Mouse (Mus musculus): ENCODE measurements at regions not wholly inside any gene's neighbourhood (a gene's known extent, or its start where the extent isn't known, plus 50 kb on each side); places are given as distances from the start of the nearest gene placed in this dataset.
A peak's percentile ranks its signal among the peaks of the same experiment; 100 is the strongest.
"Not testable (repeated sequence)": the region's sequence is repeated elsewhere in the genome, so short reads cannot be mapped to it uniquely, and the experiment has no call there.

- DNase-seq, result no peak
Observed at GRCm38 (mm10) chr7:58310096-58310495, 345.9 kb upstream of the Atp10a start.

GRCm38 (mm10) chr7:58322381-58322780 is 333.6 kb upstream of the Atp10a start:
- no peak for DNase-seq

GRCm38 (mm10) chr7:58367384-58367783 is 288.6 kb upstream of the Atp10a start:
- no peak for DNase-seq

- no peak for DNase-seq
Observed at GRCm38 (mm10) chr7:58383401-58383800, 272.6 kb upstream of the Atp10a start.

GRCm38 (mm10) chr7:58388326-58388725 is 267.6 kb upstream of the Atp10a start:
- no peak for DNase-seq

- no peak for DNase-seq
Observed at GRCm38 (mm10) chr7:58392391-58393115, 263.4 kb upstream of the Atp10a start.

GRCm38 (mm10) chr7:58397992-58398391 is 258.0 kb upstream of the Atp10a start:
- no peak for DNase-seq

- DNase-seq, result no peak
Observed at GRCm38 (mm10) chr7:58398558-58399144, 257.3 kb upstream of the Atp10a start.

- DNase-seq, result peak; percentile 97
Observed at GRCm38 (mm10) chr7:58399145-58399604, 256.8 kb upstream of the Atp10a start.

GRCm38 (mm10) chr7:58399651-58400050 is 256.3 kb upstream of the Atp10a start:
- DNase-seq, result no peak

GRCm38 (mm10) chr7:58400594-58400993 is 255.4 kb upstream of the Atp10a start:
- no peak for DNase-seq

- no peak for DNase-seq
Observed at GRCm38 (mm10) chr7:58436888-58437625, 218.9 kb upstream of the Atp10a start.

GRCm38 (mm10) chr7:58442535-58443184 is 213.3 kb upstream of the Atp10a start:
- DNase-seq, result no peak

- no peak for DNase-seq
Observed at GRCm38 (mm10) chr7:58443297-58443696, 212.7 kb upstream of the Atp10a start.

GRCm38 (mm10) chr7:58445781-58446180 is 210.2 kb upstream of the Atp10a start:
- no peak for DNase-seq

- DNase-seq, result no peak
Observed at GRCm38 (mm10) chr7:58446261-58446660, 209.7 kb upstream of the Atp10a start.

- no peak for DNase-seq
Observed at GRCm38 (mm10) chr7:58448727-58449126, 207.2 kb upstream of the Atp10a start.

GRCm38 (mm10) chr7:58451981-58452380 is 204.0 kb upstream of the Atp10a start:
- DNase-seq, result no peak

- not testable (repeated sequence) for DNase-seq
Observed at GRCm38 (mm10) chr7:58458146-58458545, 197.8 kb upstream of the Atp10a start.

- DNase-seq, result no peak
Observed at GRCm38 (mm10) chr7:58460939-58461338, 195.0 kb upstream of the Atp10a start.

- no peak for DNase-seq
Observed at GRCm38 (mm10) chr7:58473150-58473549, 182.8 kb upstream of the Atp10a start.

- no peak for DNase-seq
Observed at GRCm38 (mm10) chr7:58475139-58475538, 180.8 kb upstream of the Atp10a start.

GRCm38 (mm10) chr7:58488250-58488649 is 167.7 kb upstream of the Atp10a start:
- DNase-seq, result no peak

Data from cerebellum, adult 9-10 months (tissue).